ENCODE assay signal across 7 mouse cellular contexts in the genomic region with DNA sequence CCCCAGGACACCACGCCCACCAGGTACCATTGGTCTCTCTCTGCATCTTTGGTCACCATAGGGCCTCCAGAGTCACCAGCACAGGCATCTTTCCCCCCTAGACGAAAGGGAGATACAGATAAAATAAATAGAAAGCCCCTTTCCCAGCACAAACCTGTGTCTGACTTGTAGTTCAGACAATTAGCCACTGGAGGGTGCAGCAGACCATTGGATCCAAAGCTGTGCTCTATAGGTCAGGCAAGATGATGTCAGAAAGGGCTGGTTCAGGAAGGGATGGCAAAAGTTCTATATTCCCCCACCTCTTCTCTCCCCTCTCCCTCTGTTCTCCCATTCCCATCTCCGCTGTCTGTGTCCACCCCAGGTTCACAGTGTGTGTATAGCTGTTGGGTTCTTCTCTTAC. TPM values are rescaled to one million over a fixed set of nuclear protein-coding genes. Genes with fewer than 3 reads are reported as not detected.
DNase-seq lines count a peak whose midpoint lies in the region; ATAC-seq and TF ChIP-seq lines count a peak whose summit lies in the region.

No protein-coding gene starts in this region.

- H3K27ac ChIP-seq in layer of hippocampus, adult 2 months, result no peak overlapping the region

- TF ChIP-seq CTCF in layer of hippocampus, adult 2 months (conservative IDR thresholded peaks at IDR 0.05), result peak; percentile 93

- no peak overlapping the region for H3K4me3 ChIP-seq in layer of hippocampus, adult 2 months

- DNase-seq in CD8-positive naive resting alpha-beta T cell, adult 2 months (ENCODE audit: low read depth in 2 of 2, low spot score in 2 of 2), result peak; percentile 25 to 49
- peak; percentile 65 for DNase-seq in R1 (ENCODE audit: low read depth, low spot score)
- peak; percentile 82 for DNase-seq in embryo, embryonic 10.5 days (ENCODE audit: low spot score)
- DNase-seq in layer of hippocampus, adult 2 months (ENCODE audit: low spot score in 2 of 2), result peak; percentile 44 to 74
- DNase-seq in lung, postnatal 10 days, result peak; percentile 74
- DNase-seq in right cerebral cortex, adult 2 months (ENCODE audit: low spot score in 2 of 2), result peak; percentile 64 to 73

- peak; percentile 27 to 42; a peak in 2 of 4 replicates for ATAC-seq in hematopoietic stem cell, adult 5-6 weeks (replicated peaks in 1 of 2; ENCODE audit: insufficient read depth in 1 of 2, low FRiP score in 2 of 2, low TSS enrichment in 1 of 2, low read depth in 1 of 2, poor library complexity in 2 of 2, severe bottlenecking in 2 of 2)

RNA-seq across cellular contexts. Expression of a gene that starts 23.5 kb away (rescaled TPM):
- not detected in 2 replicates for total RNA-seq in hematopoietic stem cell, adult 5-6 weeks (2017)
- under 1 TPM; 0.23 to 0.52 TPM for total RNA-seq in layer of hippocampus, adult 2 months (2021)
